Mouse (Mus musculus): ENCODE results near the gene Lrrc55.

DNA sequence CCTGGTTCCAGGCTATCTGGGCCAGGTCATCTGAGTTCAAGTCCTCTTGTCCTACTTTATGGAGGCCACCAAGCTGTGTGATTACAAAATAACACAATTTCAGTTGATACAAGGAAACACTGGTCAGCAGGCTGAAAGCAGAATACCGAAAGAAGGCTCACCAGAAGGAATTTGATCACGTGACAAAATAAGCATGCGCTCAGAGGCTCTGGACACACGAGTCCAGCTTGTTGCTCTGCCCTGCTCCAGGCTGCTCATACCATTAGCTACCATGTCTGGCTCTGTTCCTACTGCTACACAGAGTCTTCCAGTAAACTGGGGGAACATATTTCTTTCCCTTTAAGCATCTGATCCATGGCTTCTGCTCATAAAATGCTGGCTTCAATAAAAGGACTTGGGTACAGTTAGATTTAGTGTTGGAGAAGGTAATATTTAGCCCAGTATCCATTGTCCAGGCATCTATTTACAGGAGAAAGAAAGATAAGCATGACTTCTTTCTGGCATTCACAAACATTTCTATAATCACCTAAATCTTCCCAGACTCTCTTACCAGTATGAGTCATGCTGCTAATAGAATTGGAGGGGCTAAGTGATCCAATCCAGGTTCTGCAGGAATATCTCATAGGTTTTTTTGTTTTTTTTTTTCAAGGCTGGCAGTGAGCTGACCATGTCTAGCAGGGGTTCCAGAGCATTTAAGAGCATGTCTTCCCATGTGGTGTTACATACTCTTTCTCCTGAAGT lies 33.9 kb upstream of the Lrrc55 start:
- TF ChIP-seq CTCF (IDR thresholded peaks at IDR 0.05; ENCODE audit: low read depth) (no peak), EP300 (IDR thresholded peaks at IDR 0.05; ENCODE audit: low read depth) (no peak)
